Mouse (Mus musculus): Measurements from ENCODE around the gene Upk1a. TPM values are rescaled to one million over a fixed set of nuclear protein-coding genes. Genes with fewer than 3 reads are reported as not detected.
A peak's percentile ranks its signal among the peaks of the same experiment; 100 is the strongest.

Upk1a gene
- polyA plus RNA-seq, 1 experiment from 2014 or later: 1.6 TPM

- no peaks in the 10 kb centered on the region for H3K4me1 ChIP-seq (replicated peaks; ENCODE audit: control insufficient read depth, insufficient read depth, low read length)
- H3K9me3 ChIP-seq (ENCODE audit: control insufficient read depth): no peaks in the 10 kb centered on the region
- peak overlapping the region; percentile 67 for H3K4me2 ChIP-seq (replicated peaks; ENCODE audit: low read depth)
- peak; percentile 65 for ATAC-seq
- peak overlapping the region; percentile 87 for H3K27ac ChIP-seq (ENCODE audit: low read depth, low read length)
- H3K4me3 ChIP-seq (ENCODE audit: low read depth, low read length): peak overlapping the region; percentile 81
- peak overlapping the region; percentile 13 for H3K9ac ChIP-seq (ENCODE audit: low read depth, low read length)
- WGBS: 13% methylated on average over 40 of the region's 40 CpGs
- H3K36me3 ChIP-seq (ENCODE audit: control insufficient read depth, insufficient read depth): peaks cover 21% of the 10 kb centered on the region
- TF ChIP-seq CTCF (IDR thresholded peaks at IDR 0.05; ENCODE audit: low read depth): peak; percentile 98
- H3K27me3 ChIP-seq (replicated peaks; ENCODE audit: control insufficient read depth, insufficient read depth, low read length): no peaks in the 10 kb centered on the region
These were observed 23.0 kb downstream of the Upk1a start for GRCm38 (mm10) chr7:30589435-30590301.

DNA sequence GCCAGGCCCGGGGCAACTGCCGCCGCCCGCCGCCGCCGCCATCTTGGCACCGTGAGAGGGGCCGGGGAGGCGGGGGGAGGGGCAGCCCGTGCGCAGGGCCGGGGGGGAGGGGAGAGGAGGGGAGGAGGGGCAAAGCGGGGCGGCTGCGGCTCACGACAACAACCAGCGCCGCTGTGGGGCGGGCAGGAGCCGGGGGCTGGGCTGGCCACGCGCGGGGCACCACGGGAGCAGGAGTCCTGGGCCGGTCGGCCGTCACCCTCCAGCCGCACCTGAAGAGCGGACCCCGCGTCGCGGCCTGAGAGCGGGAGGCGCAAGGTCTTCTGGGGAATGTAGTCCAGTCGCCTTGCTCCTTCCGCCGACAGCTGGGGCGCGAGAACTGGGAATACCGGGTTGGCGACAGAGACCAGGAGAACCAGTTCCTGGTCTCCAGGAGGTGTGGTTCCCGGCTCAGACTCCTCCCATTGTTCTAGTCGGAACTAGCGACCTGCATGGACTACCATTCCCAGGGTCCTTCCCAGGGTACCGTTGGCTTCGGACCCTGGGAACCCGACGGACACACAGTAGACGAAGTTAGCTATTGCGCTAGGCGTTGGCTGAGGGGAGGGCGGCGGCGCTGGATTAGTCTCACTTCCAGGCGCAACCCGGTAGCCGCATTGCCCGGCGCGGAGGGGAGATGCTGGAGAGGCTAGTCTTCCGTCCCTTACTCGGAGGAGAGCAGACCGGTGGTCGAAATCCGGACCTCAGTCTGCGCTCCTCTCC lies 23.8 kb downstream of the Upk1a start, which contains the start of gene Kmt2b:
TSS of gene Kmt2b (minus strand) at position 51 of the 759 bp plus-strand sequence.
- peak; percentile 94 for ATAC-seq
- peaks cover 29% of the 10 kb centered on the region for H3K36me3 ChIP-seq (ENCODE audit: control insufficient read depth, insufficient read depth)
- no peaks in the 10 kb centered on the region for H3K27me3 ChIP-seq (replicated peaks; ENCODE audit: control insufficient read depth, insufficient read depth, low read length)
- no peaks in the 10 kb centered on the region for H3K9me3 ChIP-seq (ENCODE audit: control insufficient read depth)
- H3K4me2 ChIP-seq (replicated peaks; ENCODE audit: low read depth): peak within 1 kb of the TSS; percentile 67
- H3K4me3 ChIP-seq (ENCODE audit: low read depth, low read length): peak within 1 kb of the TSS; percentile 81
- TF ChIP-seq CTCF (IDR thresholded peaks at IDR 0.05; ENCODE audit: low read depth): 0 out of 2 replicates have a peak, but pooled peaks have one; percentile 13
- under 1% methylated on average over 49 of the region's 68 CpGs for WGBS
- H3K27ac ChIP-seq (ENCODE audit: low read depth, low read length): peak within 1 kb of the TSS; percentile 87
- H3K4me1 ChIP-seq (replicated peaks; ENCODE audit: control insufficient read depth, insufficient read depth, low read length): no peaks in the 10 kb centered on the region
- peak within 1 kb of the TSS; percentile 92 for H3K9ac ChIP-seq (ENCODE audit: low read depth, low read length)

DNA sequence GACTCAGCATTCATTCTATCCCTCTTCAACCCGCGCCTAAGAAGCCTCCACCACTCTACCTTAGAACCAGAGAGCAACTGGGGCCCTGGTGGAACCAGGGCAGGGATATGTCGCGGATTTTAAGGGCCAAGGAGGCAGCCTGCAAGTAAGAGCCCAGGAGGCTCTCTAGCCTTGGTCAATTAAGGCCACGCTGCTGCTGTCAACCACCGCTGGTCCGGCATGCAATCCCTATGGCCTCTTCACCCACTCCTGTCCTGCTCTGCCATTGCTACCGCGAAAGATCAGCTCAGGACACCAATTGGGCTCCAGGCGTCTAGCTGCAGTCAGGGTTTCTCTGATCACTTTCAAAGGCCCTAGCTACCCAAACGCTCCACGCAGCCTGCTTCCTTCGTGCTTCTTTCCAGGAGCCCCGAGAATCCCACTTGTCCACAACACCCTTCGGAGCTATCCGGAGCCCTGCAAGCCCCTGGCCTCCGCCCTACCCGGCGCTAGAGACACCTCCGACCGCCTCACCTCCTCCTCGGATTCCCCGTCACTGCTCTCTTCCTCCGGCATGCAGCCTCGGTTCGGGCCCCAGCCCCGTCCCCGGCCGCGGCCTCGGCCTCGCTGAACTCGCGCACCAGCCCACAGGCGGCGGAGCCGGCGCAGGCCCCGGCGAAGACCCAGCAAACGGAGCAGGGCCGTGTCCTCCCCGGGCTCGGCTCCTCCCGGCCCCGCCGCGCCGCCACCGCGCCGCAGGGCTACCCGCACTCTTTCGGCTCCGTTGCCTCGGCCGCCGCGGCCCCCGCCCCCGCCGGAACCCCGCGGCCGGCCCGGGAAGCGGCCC lies 24.6 kb downstream of the Upk1a start:
- peaks cover 36% of the 10 kb centered on the region for H3K36me3 ChIP-seq (ENCODE audit: control insufficient read depth, insufficient read depth)
- WGBS: under 1% methylated on average over 66 of the region's 67 CpGs

DNA sequence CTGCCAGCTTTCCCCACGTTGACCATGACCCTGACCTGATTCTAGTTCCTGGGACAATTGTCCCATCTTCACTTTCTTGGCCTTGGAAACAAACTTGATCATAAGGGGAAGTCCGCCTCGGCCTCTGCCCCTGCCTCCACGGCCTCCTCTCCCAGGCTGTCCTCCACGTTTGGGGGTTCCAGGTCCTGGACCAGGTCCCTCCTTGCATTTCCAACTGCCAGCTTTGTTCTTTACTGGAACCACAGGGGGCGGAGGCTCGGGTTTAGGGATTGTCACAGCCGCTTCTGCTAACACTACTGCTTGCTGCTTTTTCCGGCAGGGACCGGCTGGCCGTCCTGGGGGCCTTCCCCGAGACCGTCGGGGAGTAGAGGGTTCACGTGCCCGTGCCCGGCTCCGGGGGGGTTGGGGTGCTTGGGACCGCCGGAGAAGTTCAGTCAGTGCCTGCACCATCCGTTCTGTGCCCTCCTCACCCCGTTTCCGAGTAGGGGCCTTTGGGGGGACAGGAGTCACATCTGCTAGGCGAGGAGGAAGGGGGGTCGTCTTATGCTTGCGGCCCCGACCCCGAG lies 26.1 kb downstream of the Upk1a start:
- Histone ChIP-seq H3K4me1 (replicated peaks; ENCODE audit: control insufficient read depth, insufficient read depth, low read length) (no peaks in the 10 kb centered on the region), H3K4me3 (ENCODE audit: low read depth, low read length) (no peak overlapping the region), H3K9me3 (ENCODE audit: control insufficient read depth) (no peaks in the 10 kb centered on the region), H3K36me3 (ENCODE audit: control insufficient read depth, insufficient read depth) (peaks cover 51% of the 10 kb centered on the region), H3K27ac (ENCODE audit: low read depth, low read length) (no peak overlapping the region), H3K9ac (ENCODE audit: low read depth, low read length) (no peak overlapping the region), H3K27me3 (replicated peaks; ENCODE audit: control insufficient read depth, insufficient read depth, low read length) (no peaks in the 10 kb centered on the region), H3K4me2 (replicated peaks; ENCODE audit: low read depth) (no peak overlapping the region)
- TF ChIP-seq CTCF (IDR thresholded peaks at IDR 0.05; ENCODE audit: low read depth): no peak
- no peak for ATAC-seq
- 90% methylated on average over 28 of the region's 28 CpGs for WGBS

More for the DNA sequence above, 24.6 kb downstream of the Upk1a start:
- TF ChIP-seq CTCF (IDR thresholded peaks at IDR 0.05; ENCODE audit: low read depth): no peak
- H3K27ac ChIP-seq (ENCODE audit: low read depth, low read length): peak overlapping the region; percentile 87
- no peaks in the 10 kb centered on the region for H3K27me3 ChIP-seq (replicated peaks; ENCODE audit: control insufficient read depth, insufficient read depth, low read length)
- peak overlapping the region; percentile 81 for H3K4me3 ChIP-seq (ENCODE audit: low read depth, low read length)
- H3K9ac ChIP-seq (ENCODE audit: low read depth, low read length): peak overlapping the region; percentile 92
- peak overlapping the region; percentile 67 for H3K4me2 ChIP-seq (replicated peaks; ENCODE audit: low read depth)
- H3K4me1 ChIP-seq (replicated peaks; ENCODE audit: control insufficient read depth, insufficient read depth, low read length): no peaks in the 10 kb centered on the region
- ATAC-seq: peak; percentile 8; the same call in 1 of the 2 replicates
- H3K9me3 ChIP-seq (ENCODE audit: control insufficient read depth): no peaks in the 10 kb centered on the region

DNA sequence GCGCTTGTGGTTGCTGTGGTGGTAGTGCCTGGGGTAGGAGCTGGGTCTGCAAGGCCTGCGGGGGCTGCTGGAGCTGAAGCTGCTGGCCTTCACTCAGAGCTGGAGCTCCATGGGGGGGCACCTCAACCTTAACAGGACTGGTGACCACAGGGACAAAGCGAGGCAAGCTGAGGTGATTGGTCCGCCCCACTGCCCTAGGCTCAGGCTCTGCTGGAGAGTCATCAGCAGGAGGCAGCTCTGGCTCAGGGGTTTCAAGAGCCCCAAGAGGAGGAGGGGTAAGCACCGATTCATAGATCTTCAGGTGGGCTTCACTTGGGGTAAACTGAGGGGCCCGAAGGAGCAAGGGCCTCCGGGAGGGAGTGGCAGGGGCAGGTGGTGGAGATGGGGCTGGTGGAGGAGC lies 27.5 kb downstream of the Upk1a start:
- Histone ChIP-seq H3K4me3 (ENCODE audit: low read depth, low read length) (no peak overlapping the region), H3K4me1 (replicated peaks; ENCODE audit: control insufficient read depth, insufficient read depth, low read length) (no peaks in the 10 kb centered on the region), H3K27ac (ENCODE audit: low read depth, low read length) (no peak overlapping the region), H3K9ac (ENCODE audit: low read depth, low read length) (no peak overlapping the region), H3K9me3 (ENCODE audit: control insufficient read depth) (no peaks in the 10 kb centered on the region), H3K36me3 (ENCODE audit: control insufficient read depth, insufficient read depth) (peaks cover 65% of the 10 kb centered on the region), H3K27me3 (replicated peaks; ENCODE audit: control insufficient read depth, insufficient read depth, low read length) (no peaks in the 10 kb centered on the region), H3K4me2 (replicated peaks; ENCODE audit: low read depth) (no peak overlapping the region)
- TF ChIP-seq CTCF (IDR thresholded peaks at IDR 0.05; ENCODE audit: low read depth): no peak
- ATAC-seq: no peak
- WGBS: 98% methylated on average over 7 of the region's 7 CpGs

Measured in intestine, postnatal 0 days (tissue).